Mouse (Mus musculus): ENCODE measurements at regions not wholly inside any gene's neighbourhood (a gene's known extent, or its start where the extent isn't known, plus 50 kb on each side); places are given as distances from the start of the nearest gene placed in this dataset.
A peak's percentile ranks its signal among the peaks of the same experiment; 100 is the strongest.

- intact Hi-C loops (cut with DNase I) = no loop called here
- DNase-seq (ENCODE audit: low spot score in 2 of 2) = no peak
Measured at GRCm38 (mm10) chr16:57823329-57823728, 68.8 kb upstream of the Col8a1 start.

GRCm38 (mm10) chr16:57845416-57845815 is 90.9 kb upstream of the Col8a1 start:
- no peak for DNase-seq (ENCODE audit: low spot score in 2 of 2)
- intact Hi-C loops (cut with DNase I) = no loop called here

GRCm38 (mm10) chr16:57846386-57846785 is 91.8 kb upstream of the Col8a1 start:
- intact Hi-C loops (cut with DNase I) = no loop called here
- no peak for DNase-seq (ENCODE audit: low spot score in 2 of 2)

GRCm38 (mm10) chr16:57851854-57852253 is 97.3 kb upstream of the Col8a1 start:
- intact Hi-C loops (cut with DNase I) = no loop called here
- DNase-seq (ENCODE audit: low spot score in 2 of 2) = no peak

GRCm38 (mm10) chr16:57852838-57853460 is 98.4 kb upstream of the Col8a1 start:
- intact Hi-C loops (cut with DNase I) = no loop called here
- DNase-seq (ENCODE audit: low spot score in 2 of 2) = no peak

- intact Hi-C loops (cut with DNase I) = no loop called here
Measured at GRCm38 (mm10) chr16:57853751-57854150, 99.2 kb upstream of the Col8a1 start.

GRCm38 (mm10) chr16:57857071-57857470 is 102.5 kb upstream of the Col8a1 start:
- no peak for DNase-seq (ENCODE audit: low spot score in 2 of 2)
- intact Hi-C loops (cut with DNase I) = no loop called here

More at GRCm38 (mm10) chr16:57853751-57854150, 99.2 kb upstream of the Col8a1 start:
- no peak for DNase-seq (ENCODE audit: low spot score in 2 of 2)

GRCm38 (mm10) chr16:57858151-57858764 is 103.7 kb upstream of the Col8a1 start:
- DNase-seq (ENCODE audit: low spot score in 2 of 2) = no peak
- intact Hi-C loops (cut with DNase I) = no loop called here

GRCm38 (mm10) chr16:57858765-57859201 is 104.2 kb upstream of the Col8a1 start:
- DNase-seq (ENCODE audit: low spot score in 2 of 2) = no peak
- intact Hi-C loops (cut with DNase I) = no loop called here

GRCm38 (mm10) chr16:57863206-57863860 is 108.8 kb upstream of the Col8a1 start:
- intact Hi-C loops (cut with DNase I) = no loop called here
- DNase-seq (ENCODE audit: low spot score in 2 of 2) = peak in 1 of 2 experiments; percentile 30

- intact Hi-C loops (cut with DNase I) = no loop called here
Measured at GRCm38 (mm10) chr16:57876857-57877256, 122.3 kb upstream of the Col8a1 start.

GRCm38 (mm10) chr16:57881575-57882094 is 127.1 kb upstream of the Col8a1 start:
- intact Hi-C loops (cut with DNase I) = no loop called here

More at GRCm38 (mm10) chr16:57876857-57877256, 122.3 kb upstream of the Col8a1 start:
- DNase-seq (ENCODE audit: low spot score in 2 of 2) = no peak

GRCm38 (mm10) chr16:57888138-57888537 is 133.6 kb upstream of the Col8a1 start:
- intact Hi-C loops (cut with DNase I) = no loop called here

More at GRCm38 (mm10) chr16:57881575-57882094, 127.1 kb upstream of the Col8a1 start:
- no peak for DNase-seq (ENCODE audit: low spot score in 2 of 2)

GRCm38 (mm10) chr16:57888553-57888952 is 134.0 kb upstream of the Col8a1 start:
- intact Hi-C loops (cut with DNase I) = no loop called here
- DNase-seq (ENCODE audit: low spot score in 2 of 2) = no peak

More at GRCm38 (mm10) chr16:57888138-57888537, 133.6 kb upstream of the Col8a1 start:
- DNase-seq (ENCODE audit: low spot score in 2 of 2) = no peak

GRCm38 (mm10) chr16:57890135-57890534 is 135.6 kb upstream of the Col8a1 start:
- intact Hi-C loops (cut with DNase I) = no loop called here
- no peak for DNase-seq (ENCODE audit: low spot score in 2 of 2)

GRCm38 (mm10) chr16:57893111-57893510 is 138.6 kb upstream of the Col8a1 start:
- no peak for DNase-seq (ENCODE audit: low spot score in 2 of 2)
- intact Hi-C loops (cut with DNase I) = no loop called here

GRCm38 (mm10) chr16:57893698-57894352 is 139.3 kb upstream of the Col8a1 start:
- intact Hi-C loops (cut with DNase I) = no loop called here
- DNase-seq (ENCODE audit: low spot score in 2 of 2) = no peak

- DNase-seq (ENCODE audit: low spot score in 2 of 2) = no peak
- intact Hi-C loops (cut with DNase I) = no loop called here
Measured at GRCm38 (mm10) chr16:57901006-57901405, 146.5 kb upstream of the Col8a1 start.

GRCm38 (mm10) chr16:57902498-57902897 is 148.0 kb upstream of the Col8a1 start:
- intact Hi-C loops (cut with DNase I) = no loop called here
- no peak for DNase-seq (ENCODE audit: low spot score in 2 of 2)

GRCm38 (mm10) chr16:57912001-57912400 is 157.5 kb upstream of the Col8a1 start:
- DNase-seq (ENCODE audit: low spot score in 2 of 2) = no peak
- intact Hi-C loops (cut with DNase I) = no loop called here
